Mouse (Mus musculus) heart, adult 2 months (tissue): ENCODE results near the gene Cd200. TPM values are rescaled to one million over a fixed set of nuclear protein-coding genes. Genes with fewer than 3 reads are reported as not detected.
"Not testable (repeated sequence)": the region's sequence is repeated elsewhere in the genome, so short reads cannot be mapped to it uniquely, and the experiment has no call there.

Experiments
- DNase-seq, 2 experiments: peaks; one replicate each; pipeline ENCODE4 v3.0.0; 2021
- H3K27ac ChIP-seq: fragments of 200-600 bp; 2 replicates; pipeline ENCODE4 v1.8.1; 2022
- H3K27me3 ChIP-seq: fragments of 200-500 bp; 2 replicates; pipeline ENCODE4 v1.6.1; 2012; ENCODE audit warnings: mild to moderate bottlenecking, low read length, inconsistent platforms, mixed read lengths; ENCODE audit not compliant: control insufficient read depth, insufficient read depth
- H3K36me3 ChIP-seq: fragments of 200-500 bp; 2 replicates; pipeline ENCODE4 v1.6.1; 2012; ENCODE audit warnings: low read length, inconsistent platforms; ENCODE audit not compliant: control insufficient read depth, insufficient read depth
- H3K4me1 ChIP-seq: fragments of 200-500 bp; 2 replicates; pipeline ENCODE4 v1.6.1; 2011; ENCODE audit warnings: low read length; ENCODE audit not compliant: control insufficient read depth, insufficient read depth
- H3K4me3 ChIP-seq: fragments of 200-600 bp; 2 replicates; pipeline ENCODE4 v1.8.1; 2022
- H3K79me2 ChIP-seq: fragments of 200-500 bp; replicated peaks from 2 replicates; pipeline ENCODE4 v1.6.1; 2012; ENCODE audit warnings: mild to moderate bottlenecking, inconsistent platforms, low read length, moderate library complexity, mixed read lengths; ENCODE audit not compliant: control insufficient read depth, insufficient read depth
- H3K9ac ChIP-seq: fragments of 200-500 bp; 2 replicates; pipeline ENCODE4 v1.6.1; 2012; ENCODE audit warnings: low read depth, mild to moderate bottlenecking, control low read depth, inconsistent platforms, low read length, mixed read lengths
- CTCF ChIP-seq: fragments of 200-600 bp; IDR thresholded peaks from 2 replicates; pipeline ENCODE4 v1.8.1; 2022; ENCODE audit warnings: antibody characterized with exemption, mild to moderate bottlenecking, moderate library complexity
- EP300 ChIP-seq: fragments of 200-500 bp; IDR thresholded peaks from 2 replicates; pipeline ENCODE4 v1.6.1; 2011; ENCODE audit warnings: low read depth, low read length, control low read depth; ENCODE audit not compliant: insufficient read depth
- POLR2A ChIP-seq: fragments of 200-500 bp; IDR thresholded peaks from 2 replicates; pipeline ENCODE4 v1.6.1; 2011; ENCODE audit warnings: mild to moderate bottlenecking, low read depth, low read length, control low read depth; ENCODE audit not compliant: insufficient read depth
- WGBS: fragments of 180-500 bp; shearing (Covaris S2); methylation state at CpG from one replicate; pipeline ENCODE4 v1.1.7; 2018; 5-methylcytosine and 5-hydroxymethylcytosine counted together
- intact Hi-C: fragments of 180-260 bp; cut with DNase I; formaldehyde crosslinking; loops from one replicate; pipeline ENCODE4 v1.15.1; 2025
- polyA plus RNA-seq: library from polyadenylated mRNA; depleted of rRNA; stranded (reverse); fragments of >200 nt; gene quantifications from 2 replicates; pipeline ENCODE4 v1.2.3, GENCODE M21; 2012
- total RNA-seq, 2 experiments: library from RNA; stranded (reverse); gene quantifications; 2 replicates each; pipeline ENCODE4 v1.2.3; 2021

Cd200 gene
- total and polyA plus RNA-seq, 3 experiments, result 63.6 to 90.0 (median 69.3) TPM

DNA sequence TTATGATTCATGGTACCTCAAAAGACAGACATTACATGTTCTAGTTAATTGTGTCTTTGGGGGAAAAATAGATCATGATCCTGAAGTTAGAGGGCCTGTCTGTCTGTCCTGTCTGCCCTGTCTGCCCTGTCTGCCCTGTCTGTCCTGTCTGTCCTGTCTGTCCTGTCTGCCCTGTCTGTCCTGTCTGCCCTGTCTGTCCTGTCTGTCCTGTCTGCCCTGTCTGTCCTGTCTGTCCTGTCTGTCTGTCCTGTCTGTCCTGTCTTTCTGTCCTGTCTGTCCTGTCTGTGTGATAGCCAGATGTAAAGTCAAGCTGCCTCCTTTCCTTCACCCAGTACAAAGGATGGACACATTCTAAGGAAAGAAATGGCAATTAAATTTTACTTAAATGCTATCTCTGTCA is 56.0 kb downstream of the Cd200 start:
- Histone ChIP-seq H3K27ac (no peak overlapping the region), H3K27me3 (no peaks in the 10 kb centered on the region), H3K4me1 (peaks cover 8% of the 10 kb centered on the region), H3K9ac (no peak overlapping the region), H3K79me2 (no peaks in the 10 kb centered on the region), H3K4me3 (no peak overlapping the region), H3K36me3 (peaks cover 8% of the 10 kb centered on the region)
- TF ChIP-seq CTCF (no peak), EP300 (no peak), POLR2A (no peak)
- no peak for DNase-seq
- intact Hi-C loops, result no loop called here

DNA sequence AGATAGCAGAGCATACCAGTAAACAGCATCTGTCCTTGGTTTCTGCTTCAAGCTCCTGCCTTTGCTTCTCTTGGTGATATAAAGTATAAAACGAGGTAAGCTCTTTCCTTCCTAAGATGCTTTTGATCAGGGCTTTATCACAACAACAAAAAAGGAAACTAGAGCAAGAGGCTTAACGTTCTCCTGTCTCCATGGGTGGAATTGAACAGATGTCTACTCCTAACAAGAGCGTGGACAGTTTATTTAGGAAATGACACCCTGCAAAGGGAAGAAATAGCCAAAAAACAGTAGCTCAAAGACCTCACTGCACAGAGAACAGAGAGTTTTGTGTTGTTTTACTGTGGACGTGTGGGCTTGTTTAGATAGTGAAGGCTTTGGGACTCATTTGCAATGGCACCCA is 58.1 kb downstream of the Cd200 start:
- H3K27ac ChIP-seq, result peak overlapping the region; percentile 75
- no peaks in the 10 kb centered on the region for H3K79me2 ChIP-seq
- H3K4me3 ChIP-seq, result no peak overlapping the region
- 39% methylated on average over 4 of the region's 4 CpGs for WGBS
- H3K9ac ChIP-seq, result no peak overlapping the region
- peaks cover 3% of the 10 kb centered on the region for H3K4me1 ChIP-seq
- TF ChIP-seq POLR2A, result no peak
- no peak for TF ChIP-seq EP300
- no peak for TF ChIP-seq CTCF
- no peaks in the 10 kb centered on the region for H3K27me3 ChIP-seq
- no peaks in the 10 kb centered on the region; the same call in 1 of the 2 replicates for H3K36me3 ChIP-seq
- no peak for DNase-seq
- intact Hi-C loops, result loop anchor here (1.0 kb wide), 1 partner anchor 19 kb away; no protein-coding TSS in a partner anchor

DNA sequence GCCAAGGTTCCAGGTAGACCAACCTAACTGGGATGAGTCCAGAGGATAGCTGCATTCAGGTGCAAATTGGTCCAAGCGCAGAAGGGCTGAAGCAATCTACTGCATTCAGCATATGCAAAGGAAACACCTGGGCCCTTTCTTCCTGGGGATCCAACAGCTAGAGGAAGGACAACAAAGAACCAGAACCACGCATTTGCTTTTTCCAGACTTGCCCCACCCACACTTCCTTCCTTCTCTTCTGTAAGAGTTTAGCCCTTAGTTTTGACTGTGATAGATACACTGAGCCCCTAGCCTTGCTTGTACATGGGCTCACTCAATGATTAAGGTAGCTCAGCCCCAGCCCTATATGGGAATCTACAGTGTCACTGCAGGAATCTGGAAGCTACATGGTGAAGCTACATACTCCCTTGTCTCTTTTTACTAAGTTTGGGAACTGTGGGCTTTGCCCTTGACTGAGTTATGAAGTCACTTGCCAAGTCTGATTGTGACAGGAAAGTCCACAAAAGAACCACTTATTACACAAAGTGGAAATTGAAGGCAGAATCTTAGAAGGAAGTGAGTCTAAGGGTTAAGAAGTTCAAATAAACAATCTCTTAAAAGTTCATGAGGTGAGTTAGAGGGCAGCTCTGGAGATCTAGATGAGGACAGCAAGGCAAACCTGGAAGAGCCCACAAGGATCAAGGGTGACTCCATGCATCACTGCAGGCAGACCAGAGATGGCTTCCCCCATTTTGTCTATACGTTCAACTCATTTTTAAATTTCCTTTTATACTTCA is 59.1 kb downstream of the Cd200 start:
- Histone ChIP-seq H3K4me1 (peaks cover 3% of the 10 kb centered on the region), H3K27ac (peak overlapping the region; percentile 75), H3K36me3 (peaks cover 3% of the 10 kb centered on the region), H3K79me2 (no peaks in the 10 kb centered on the region), H3K27me3 (no peaks in the 10 kb centered on the region), H3K9ac (no peak overlapping the region), H3K4me3 (no peak overlapping the region)
- peak in 1 of 2 experiments; percentile 73 for DNase-seq
- intact Hi-C loops, result loop anchor here (1.0 to 5.0 kb wide), 4 partner anchors 20 to 92 kb away; partner anchors contain the start of gene Cd200
- TF ChIP-seq EP300, result peak; percentile 98
- no peak for TF ChIP-seq CTCF
- peak; percentile 75; the same call in 1 of the 2 replicates for TF ChIP-seq POLR2A
- WGBS, result 37% methylated on average over 3 of the region's 3 CpGs

DNA sequence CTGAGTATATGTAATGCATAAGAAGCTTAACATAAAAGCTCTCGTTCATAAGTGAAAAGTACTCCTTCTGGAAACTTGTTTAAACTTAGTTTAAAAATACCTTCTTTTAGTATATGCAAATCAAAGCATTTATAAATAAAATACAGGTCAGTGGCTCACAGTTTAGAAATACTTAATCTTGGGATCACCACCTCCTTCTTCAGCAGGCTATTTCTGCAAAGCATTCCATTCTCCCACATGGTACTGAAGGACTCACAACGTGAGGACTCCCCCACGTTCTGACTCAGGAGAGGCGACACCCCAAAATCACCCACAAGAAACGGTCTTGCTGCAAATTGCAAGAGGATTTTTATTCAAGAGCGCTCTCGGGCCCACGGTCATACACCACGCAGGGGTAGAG is 60.6 kb downstream of the Cd200 start:
- not testable (repeated sequence) for H3K9ac ChIP-seq, DNase-seq, H3K79me2 ChIP-seq, H3K4me3 ChIP-seq, H3K27me3 ChIP-seq, H3K4me1 ChIP-seq
- intact Hi-C loops, result loop anchor here (5.0 kb wide), 2 partner anchors 59 to 91 kb away; partner anchors contain the start of gene Cd200
- WGBS, result 91% methylated on average over 7 of the region's 9 CpGs
- Histone ChIP-seq H3K36me3 (peaks cover 10% of the 10 kb centered on the region), H3K27ac (peak overlapping the region; percentile 48; the same call in 1 of the 2 replicates)

DNA sequence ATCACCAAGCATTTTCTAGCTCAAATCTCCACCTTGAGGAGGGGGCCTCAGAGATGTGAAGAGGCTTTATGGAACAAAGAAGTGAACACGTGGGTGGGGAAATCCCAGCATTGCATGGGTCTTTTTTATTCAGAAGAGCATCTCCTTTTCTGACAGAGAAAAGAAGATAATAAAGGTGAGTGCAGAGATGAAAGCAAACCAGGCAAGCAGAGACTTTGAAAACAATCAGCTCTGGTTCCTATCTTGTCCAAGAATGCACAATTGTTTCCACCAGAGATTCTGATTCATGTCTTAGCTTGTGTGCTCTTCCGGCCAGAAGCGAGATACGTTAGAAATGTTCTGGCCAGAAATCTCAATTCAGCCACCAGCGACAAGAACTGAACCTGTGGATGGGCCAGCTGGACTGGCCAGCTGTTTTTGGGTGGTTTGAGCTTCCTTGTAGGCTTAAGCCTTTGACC is 61.9 kb downstream of the Cd200 start:
- peak overlapping the region; percentile 38 for H3K27ac ChIP-seq
- no peak for DNase-seq
- H3K79me2 ChIP-seq, result no peaks in the 10 kb centered on the region
- WGBS, result 72% methylated on average over 5 of the region's 5 CpGs
- peaks cover 4% of the 10 kb centered on the region for H3K4me1 ChIP-seq
- intact Hi-C loops, result loop anchor here (5.0 kb wide), 2 partner anchors 60 to 90 kb away; partner anchors contain the start of gene Cd200
- H3K4me3 ChIP-seq, result no peak overlapping the region
- TF ChIP-seq POLR2A, result no peak
- TF ChIP-seq CTCF, result no peak
- TF ChIP-seq EP300, result no peak
- no peak overlapping the region for H3K9ac ChIP-seq
- no peaks in the 10 kb centered on the region for H3K27me3 ChIP-seq
- H3K36me3 ChIP-seq, result peaks cover 15% of the 10 kb centered on the region

DNA sequence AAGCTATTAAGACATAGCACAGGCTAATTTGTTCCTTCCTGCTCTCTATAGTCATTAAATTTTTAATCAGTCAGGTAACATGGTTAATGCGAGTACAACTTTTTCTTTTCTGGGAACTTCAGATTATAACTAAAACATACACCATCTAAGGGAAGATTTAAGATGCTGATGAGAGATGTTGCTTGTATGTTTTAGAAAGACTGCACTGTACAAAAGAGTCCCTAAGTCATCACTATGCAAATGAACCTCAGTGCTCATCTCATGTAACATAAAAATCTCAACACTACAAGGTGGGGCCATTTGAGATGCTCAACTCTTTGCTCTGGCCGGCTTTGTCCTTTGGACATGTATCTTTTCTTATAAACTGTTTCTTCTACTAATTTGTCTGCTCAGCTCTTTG is 62.5 kb downstream of the Cd200 start:
- peaks cover 15% of the 10 kb centered on the region for H3K36me3 ChIP-seq
- H3K79me2 ChIP-seq, result no peaks in the 10 kb centered on the region
- DNase-seq, result no peak
- H3K27me3 ChIP-seq, result no peaks in the 10 kb centered on the region
- intact Hi-C loops, result loop anchor here (5.0 kb wide), 2 partner anchors 61 to 89 kb away; partner anchors contain the start of gene Cd200
- H3K27ac ChIP-seq, result peak overlapping the region; percentile 38
- H3K4me3 ChIP-seq, result no peak overlapping the region
- no peak overlapping the region for H3K9ac ChIP-seq
- 94% methylated on average over 2 of the region's 2 CpGs for WGBS
- peaks cover 4% of the 10 kb centered on the region for H3K4me1 ChIP-seq
- TF ChIP-seq EP300 (no peak), POLR2A (no peak), CTCF (no peak)
